Mouse (Mus musculus): ENCODE data around the gene Btg2. TPM values are rescaled to one million over a fixed set of nuclear protein-coding genes. Genes with fewer than 3 reads are reported as not detected.
A peak's percentile ranks its signal among the peaks of the same experiment; 100 is the strongest.

Gene Btg2
- total and polyA plus RNA-seq, 3 experiments: 7.2 to 19.7 (median 11.6) TPM

GRCm38 (mm10) chr1:134066554-134066953 is 12.4 kb downstream of the Btg2 start:
- peaks cover 8% of the 10 kb centered on the region for H3K27me3 ChIP-seq (replicated peaks)

DNA sequence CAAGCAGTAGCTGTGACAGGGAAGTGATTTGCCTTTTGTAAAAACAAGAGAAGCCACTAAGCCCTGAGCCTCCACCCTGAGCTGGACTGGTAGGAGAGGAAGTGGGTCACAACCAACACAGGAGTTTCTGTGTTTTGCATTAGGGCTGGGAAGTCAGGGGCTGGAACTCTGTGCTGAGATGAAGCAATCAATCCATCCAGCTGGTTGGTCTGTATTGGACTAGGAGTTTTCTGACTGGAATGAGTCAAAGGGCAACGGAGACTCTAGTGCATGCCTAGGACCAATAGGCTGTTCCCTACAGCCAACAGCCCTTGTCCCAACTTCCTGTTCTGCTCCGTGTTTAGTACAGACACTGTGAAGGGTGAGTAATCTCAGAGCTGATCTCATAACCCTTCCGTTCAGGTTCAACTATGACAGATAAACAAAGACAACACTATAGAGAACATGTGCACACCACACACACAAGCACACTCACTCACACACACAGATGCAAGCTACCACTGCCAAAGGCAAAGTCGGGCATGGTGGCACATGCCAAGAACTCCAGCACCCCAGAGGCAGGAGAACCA is 13.6 kb downstream of the Btg2 start:
- in situ Hi-C loops (cut with MboI; ENCODE audit: low pct_ligation_motif_present, low pct_unique_long_range_greater_than_20kb, low sequenced_read_pairs) (no loop called here), dilution Hi-C loops (cut with MboI; ENCODE audit: extremely low pct_ligation_motif_present, extremely low pct_unique_long_range_greater_than_20kb, low sequenced_read_pairs) (no loop called here)
- H3K9ac ChIP-seq (ENCODE audit: insufficient read depth, low read depth): no peak overlapping the region
- peak; percentile 65 for DNase-seq (ENCODE audit: extremely low read depth)
- no peaks in the 10 kb centered on the region for H3K36me3 ChIP-seq (replicated peaks in 1 of 2; ENCODE audit: control insufficient read depth in 1 of 2, insufficient read depth in 1 of 2, low read length in 1 of 2)
- H3K9me3 ChIP-seq (replicated peaks; ENCODE audit: low read length): peaks cover 4% of the 10 kb centered on the region
- TF ChIP-seq USF2 (conservative IDR thresholded peaks at IDR 0.05; ENCODE audit: low read depth, low read length) (no peak), MAX (IDR thresholded peaks at IDR 0.05; ENCODE audit: low read length) (peak; percentile 46; the same call in 1 of the 2 replicates), PAX5 (IDR thresholded peaks at IDR 0.05; ENCODE audit: low read length) (no peak), TCF12 (IDR thresholded peaks at IDR 0.05; ENCODE audit: low read depth, low read length) (peak; percentile 10; the same call in 1 of the 2 replicates), MXI1 (IDR thresholded peaks at IDR 0.05; ENCODE audit: low read depth, low read length) (peak; percentile 45; the same call in 1 of the 2 replicates), BHLHE40 (IDR thresholded peaks at IDR 0.05; ENCODE audit: low read depth, low read length) (peak; percentile 64), IRF4 (IDR thresholded peaks at IDR 0.05; ENCODE audit: low read depth, low read length) (peak; percentile 40), POLR2AphosphoS2 (IDR thresholded peaks at IDR 0.05; ENCODE audit: low read depth, low read length) (no peak), SMC3 (IDR thresholded peaks at IDR 0.05; ENCODE audit: low read depth, low read length) (no peak), ZKSCAN1 (IDR thresholded peaks at IDR 0.05; ENCODE audit: borderline replicate concordance, low read depth, low read length) (no peak), MYC (IDR thresholded peaks at IDR 0.05; ENCODE audit: low read depth, low read length) (no peak), ELF1 (IDR thresholded peaks at IDR 0.05; ENCODE audit: low read depth, low read length) (peak; percentile 48), E2F4 (IDR thresholded peaks at IDR 0.05; ENCODE audit: insufficient replicate concordance, low read depth, low read length) (no peak), RAD21 (IDR thresholded peaks at IDR 0.05; ENCODE audit: low read depth, low read length) (no peak), HCFC1 (IDR thresholded peaks at IDR 0.05; ENCODE audit: low read depth, low read length) (no peak), ETS1 (conservative IDR thresholded peaks at IDR 0.05; ENCODE audit: low read depth, low read length) (peak; percentile 38; the same call in 1 of the 2 replicates), JUND (conservative IDR thresholded peaks at IDR 0.05; ENCODE audit: low read depth, low read length) (peak; percentile 46; the same call in 1 of the 2 replicates)
- no peak overlapping the region for H3K4me3 ChIP-seq (replicated peaks in 1 of 3; ENCODE audit: low read depth in 2 of 3, low read length in 2 of 3, poor library complexity in 1 of 3)
- peak overlapping the region; percentile 84 for H3K27ac ChIP-seq (ENCODE audit: insufficient read depth, low read depth)
- peak overlapping the region; percentile 41 for H3K4me2 ChIP-seq (ENCODE audit: insufficient read depth, low read depth, poor library complexity, severe bottlenecking)
- peaks cover 8% of the 10 kb centered on the region for H3K27me3 ChIP-seq (replicated peaks)
- peaks cover 33 to 75% of the 10 kb centered on the region in 2 experiments for H3K4me1 ChIP-seq (ENCODE audit: control insufficient read depth in 1 of 2, insufficient read depth in 2 of 2)
- no peaks in the 10 kb centered on the region for H3K79me2 ChIP-seq (replicated peaks; ENCODE audit: control insufficient read depth, extremely low read depth, insufficient read depth, poor library complexity, severe bottlenecking)

More at GRCm38 (mm10) chr1:134066554-134066953, 12.4 kb downstream of the Btg2 start:
- Histone ChIP-seq H3K4me2 (ENCODE audit: insufficient read depth, low read depth, poor library complexity, severe bottlenecking) (no peak overlapping the region), H3K4me1 (ENCODE audit: control insufficient read depth in 1 of 2, insufficient read depth in 2 of 2) (peaks cover 33 to 62% of the 10 kb centered on the region in 2 experiments), H3K4me3 (replicated peaks in 1 of 3; ENCODE audit: low read depth in 2 of 3, low read length in 2 of 3, poor library complexity in 1 of 3) (no peak overlapping the region), H3K9ac (ENCODE audit: insufficient read depth, low read depth) (no peak overlapping the region), H3K79me2 (replicated peaks; ENCODE audit: control insufficient read depth, extremely low read depth, insufficient read depth, poor library complexity, severe bottlenecking) (no peaks in the 10 kb centered on the region), H3K9me3 (replicated peaks; ENCODE audit: low read length) (peaks cover 4% of the 10 kb centered on the region), H3K27ac (ENCODE audit: insufficient read depth, low read depth) (no peak overlapping the region), H3K36me3 (replicated peaks in 1 of 2; ENCODE audit: control insufficient read depth in 1 of 2, insufficient read depth in 1 of 2, low read length in 1 of 2) (no peaks in the 10 kb centered on the region)
- dilution Hi-C loops (cut with MboI; ENCODE audit: extremely low pct_ligation_motif_present, extremely low pct_unique_long_range_greater_than_20kb, low sequenced_read_pairs): no loop called here
- no peak for DNase-seq (ENCODE audit: extremely low read depth)
- in situ Hi-C loops (cut with MboI; ENCODE audit: low pct_ligation_motif_present, low pct_unique_long_range_greater_than_20kb, low sequenced_read_pairs): no loop called here
- TF ChIP-seq ZKSCAN1 (IDR thresholded peaks at IDR 0.05; ENCODE audit: borderline replicate concordance, low read depth, low read length) (peak; percentile 89), ZC3H11A (IDR thresholded peaks at IDR 0.05; ENCODE audit: low read depth, low read length) (no peak)

Data from CH12.LX (cell line).